Mouse (Mus musculus) T-cell, adult 2 months (primary cell): ENCODE results near the gene Gm21518.
"Not testable (repeated sequence)": the region's sequence is repeated elsewhere in the genome, so short reads cannot be mapped to it uniquely, and the experiment has no call there.

Experiments used
- DNase-seq: peaks from one replicate; pipeline ENCODE4 v3.0.0; 2022; ENCODE audit warnings: low spot score

Gene Gm21518

DNA sequence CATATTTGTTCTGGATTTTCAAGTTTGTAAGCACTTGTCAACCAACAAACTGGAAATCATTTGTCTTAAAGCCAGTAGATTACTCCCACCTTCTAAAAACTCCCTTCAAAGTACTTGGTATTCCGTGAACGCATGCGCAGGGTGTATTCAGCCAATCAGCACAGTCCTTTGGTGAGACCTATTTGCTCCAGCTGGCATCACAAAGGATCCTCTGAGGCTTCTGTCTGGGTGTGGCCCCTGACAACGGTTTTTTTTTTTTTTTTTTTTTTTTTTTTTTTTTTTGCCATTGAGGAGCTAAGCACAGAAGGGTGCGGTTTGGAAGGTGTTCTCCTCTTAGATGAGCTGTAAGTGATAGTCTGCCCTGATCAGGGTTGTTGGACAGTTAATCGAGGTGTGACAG is at the start of gene Gm21518:
Gm21518 (plus strand) TSS at position 301 of the 400 bp plus-strand sequence.
- not testable (repeated sequence) for DNase-seq
